Mouse (Mus musculus) c-Kit-positive CD71-positive TER-119-positive erythroid progenitor cells, embryonic 14.5 days (primary cell): Measurements from ENCODE around the gene Pcyt2.
"Not testable (repeated sequence)": the region's sequence is repeated elsewhere in the genome, so short reads cannot be mapped to it uniquely, and the experiment has no call there.

Source experiments
- DNase-seq: peaks from one replicate; pipeline ENCODE4 v3.0.0-alpha.2; 2013; ENCODE audit warnings: low spot score

The Pcyt2 gene

DNA sequence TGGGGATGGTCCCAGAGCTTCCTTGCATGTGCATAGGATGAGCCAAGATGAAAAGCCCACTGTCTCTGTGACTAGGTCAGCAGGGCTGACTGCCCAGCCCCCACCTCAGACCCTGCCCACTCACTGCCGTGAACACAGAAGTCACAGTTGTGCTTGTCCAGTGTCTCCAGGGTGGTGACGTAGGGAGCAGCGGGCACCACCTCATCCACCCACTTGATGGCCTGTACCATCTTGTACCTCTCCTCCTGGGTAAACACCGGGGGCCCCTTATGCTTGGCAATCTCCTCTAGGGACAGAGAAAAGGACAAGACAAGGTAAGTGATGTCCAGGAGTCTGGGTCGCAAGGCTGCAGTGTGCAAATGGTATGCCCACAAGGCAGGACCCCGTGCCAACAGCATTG, 2.6 kb downstream of the Pcyt2 start:
- no peak for DNase-seq

DNA sequence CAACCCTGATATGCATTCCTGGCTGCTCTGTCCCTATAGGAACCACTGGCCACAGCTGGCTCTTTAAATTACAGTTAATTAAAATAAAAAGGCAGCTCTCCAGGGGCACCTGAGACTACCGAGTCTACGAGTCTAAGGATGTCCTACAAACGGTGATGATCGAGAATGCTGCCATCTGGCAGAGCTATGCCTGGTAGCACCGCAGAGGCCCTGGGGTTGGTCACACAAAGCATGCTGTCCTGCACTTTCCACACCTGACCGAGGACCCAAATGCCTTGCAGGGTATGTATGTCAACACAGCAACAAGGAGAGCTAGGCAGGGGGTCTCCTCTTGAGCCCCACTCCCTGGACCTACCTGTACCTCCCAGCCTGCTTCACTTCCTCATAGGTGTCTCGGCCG, 3.8 kb downstream of the Pcyt2 start:
- DNase-seq = no peak

DNA sequence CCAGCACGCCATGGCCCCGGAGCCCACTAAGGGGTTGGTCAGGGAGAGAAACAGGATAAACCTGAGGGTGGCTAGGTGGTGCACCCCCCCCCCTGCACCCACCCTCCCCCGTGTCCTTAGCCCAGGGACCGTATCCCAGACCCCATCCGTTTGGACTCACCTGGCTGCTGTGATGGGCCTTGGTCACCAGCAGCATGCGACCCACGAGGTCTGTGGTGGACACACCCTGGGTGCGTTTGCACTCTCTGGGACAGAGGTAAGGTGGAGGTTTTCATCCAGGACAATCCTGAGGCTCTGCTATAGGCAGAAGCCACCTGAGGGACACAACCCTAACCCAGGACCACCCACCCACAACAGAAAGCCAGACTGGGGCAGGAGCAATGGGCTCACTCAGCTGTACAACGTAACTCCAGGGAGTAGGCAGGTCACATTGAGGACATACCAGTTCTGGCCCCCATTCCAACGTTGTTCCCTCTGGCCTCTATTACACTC, 4.2 kb downstream of the Pcyt2 start:
- DNase-seq = no peak

DNA sequence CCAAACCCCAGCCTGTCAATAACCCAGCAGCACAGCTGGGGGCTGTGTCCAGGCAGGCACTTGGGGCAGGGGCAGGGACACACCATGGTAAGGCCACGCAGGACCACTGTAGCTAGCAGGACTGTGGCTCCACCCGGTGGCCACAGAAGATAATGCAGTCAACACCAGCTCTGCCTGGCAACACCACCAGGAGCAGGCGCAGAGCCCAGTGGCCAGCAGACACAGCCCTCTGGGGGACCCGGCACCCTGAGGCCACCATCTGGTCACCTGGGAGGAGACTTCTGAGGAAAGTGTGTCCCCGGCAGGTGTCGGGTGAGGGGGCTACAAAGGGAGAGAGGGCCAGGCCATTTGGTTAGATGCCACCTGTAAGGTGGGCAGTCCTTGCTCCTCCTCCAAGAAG, 5.0 kb downstream of the Pcyt2 start:
- DNase-seq = no peak

DNA sequence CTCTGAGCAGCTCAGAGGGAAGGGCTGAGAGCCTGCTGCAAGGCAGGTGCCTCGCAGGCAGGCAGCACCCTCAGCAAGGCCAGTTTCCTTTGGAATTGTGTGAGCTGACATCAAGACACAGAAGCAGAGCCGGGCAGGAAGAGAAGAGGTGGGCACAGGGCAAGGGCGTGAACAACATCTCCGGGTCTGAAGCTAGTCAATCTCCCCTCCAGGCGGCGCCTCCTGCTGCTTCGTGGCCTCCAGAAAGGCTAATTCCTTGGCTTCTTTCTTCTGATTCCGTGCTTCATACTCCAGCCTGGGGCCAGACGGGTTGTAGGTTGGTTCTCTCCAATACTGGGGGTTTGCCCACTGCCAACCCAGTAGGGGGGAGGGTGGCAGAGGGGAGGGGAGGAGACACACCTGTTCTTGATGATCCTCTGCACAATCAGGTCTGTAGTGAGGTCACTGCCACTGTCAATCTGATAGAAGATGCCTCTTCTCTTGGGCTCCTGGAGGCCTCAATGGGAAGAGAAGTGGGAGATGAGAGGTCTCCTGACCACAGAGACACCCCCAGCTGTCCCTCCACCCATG, 7.2 kb downstream of the Pcyt2 start:
- no peak for DNase-seq

DNA sequence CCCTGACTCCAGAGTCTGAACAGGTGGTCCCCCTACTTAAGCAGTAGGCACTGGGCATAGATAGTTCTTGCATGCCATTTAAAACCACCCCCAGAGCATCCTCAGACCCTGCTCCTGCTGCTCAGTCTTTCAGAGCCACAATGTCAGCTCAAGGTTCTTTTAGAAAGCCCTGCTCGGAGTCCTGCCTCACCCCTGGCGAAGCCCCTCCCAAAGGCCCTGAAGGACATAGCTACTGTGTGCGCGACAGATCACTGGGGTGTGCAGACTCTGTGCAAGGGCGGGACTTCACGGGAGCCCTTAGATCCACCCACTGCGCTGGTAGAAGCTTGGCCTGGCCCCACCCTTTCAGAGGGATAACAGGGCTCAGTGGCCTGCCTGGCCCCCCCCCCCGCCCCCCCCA, 8.5 kb downstream of the Pcyt2 start:
- DNase-seq = no peak

DNA sequence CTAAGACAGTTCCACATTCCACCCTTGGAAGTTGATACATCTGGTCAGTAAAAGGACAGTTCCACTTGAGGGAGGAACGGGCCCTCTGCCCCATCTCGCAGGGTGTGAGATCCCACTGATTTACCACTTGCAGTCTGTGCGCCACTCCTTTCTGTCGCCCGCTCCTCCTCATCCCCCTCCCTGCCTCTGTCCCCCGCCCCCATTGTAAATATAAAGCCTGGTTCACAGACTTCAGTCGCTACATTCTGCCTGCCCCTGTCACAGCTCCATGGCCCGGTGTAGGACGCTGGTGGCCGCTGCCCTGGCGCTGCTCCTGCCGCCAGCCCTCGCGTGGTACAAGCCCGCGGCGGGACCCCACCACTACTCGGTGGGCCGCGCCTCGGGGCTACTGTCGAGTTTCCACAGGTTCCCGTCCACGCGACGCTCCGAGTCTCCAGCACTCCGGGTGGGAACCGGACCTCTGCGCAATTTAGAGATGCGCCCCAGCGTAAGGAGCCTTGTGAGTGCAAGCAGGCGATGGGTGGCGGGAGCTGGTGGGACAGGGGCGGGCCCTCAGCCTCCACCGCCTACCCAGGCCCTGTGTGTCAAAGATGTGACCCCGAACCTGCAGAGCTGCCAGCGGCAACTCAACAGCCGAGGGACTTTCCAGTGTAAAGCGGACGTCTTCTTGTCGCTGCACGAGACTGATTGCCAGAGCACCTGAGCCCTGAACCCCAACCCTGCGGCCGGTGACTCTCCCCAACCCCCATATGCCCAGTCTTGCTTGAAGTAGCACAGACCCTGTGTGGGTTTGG, 9.3 kb downstream of the Pcyt2 start, which contains the start of gene Npb:
Npb (plus strand) TSS at position 237 of the 794 bp plus-strand sequence.
- DNase-seq = no peak

DNA sequence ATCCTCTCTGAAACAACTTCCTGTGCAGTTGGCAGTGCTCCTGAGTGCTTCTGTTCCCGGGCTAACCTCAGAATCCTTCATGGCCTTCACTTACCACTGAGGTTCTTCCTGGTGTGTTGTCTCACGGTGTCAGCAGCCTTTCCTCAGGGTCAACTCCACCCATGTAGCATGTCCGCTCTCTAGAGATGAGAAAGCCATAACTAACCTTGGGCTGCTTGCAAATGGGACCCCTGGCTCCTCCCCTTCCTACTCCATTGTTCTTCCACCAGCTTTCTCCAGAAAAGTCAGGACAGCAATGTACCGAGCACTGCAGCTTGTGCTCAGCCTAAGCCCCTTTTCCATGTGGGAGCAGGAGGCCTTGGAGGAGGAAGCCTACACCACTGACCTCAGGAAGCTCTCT, 11.0 kb downstream of the Pcyt2 start:
- DNase-seq = no peak

DNA sequence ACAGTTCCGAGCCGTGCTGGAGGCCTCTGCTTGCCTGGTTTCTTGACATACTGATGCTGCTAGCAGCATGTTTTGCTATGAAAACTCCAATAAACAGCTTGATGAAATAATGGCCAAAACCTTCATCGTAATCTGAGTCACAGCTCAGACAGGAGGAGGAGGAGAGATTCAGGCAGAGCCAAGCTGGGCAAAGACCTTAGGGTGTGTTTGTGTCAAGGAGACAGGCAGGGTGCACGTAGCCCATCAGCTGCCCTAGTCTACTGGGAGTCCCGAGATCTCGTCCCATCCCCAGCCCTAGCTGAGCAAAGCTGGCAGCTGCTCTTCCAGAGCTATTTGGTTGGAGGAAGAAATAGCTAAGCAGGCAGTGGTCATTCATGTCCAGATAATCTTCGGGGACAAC, 12.1 kb downstream of the Pcyt2 start:
- no peak for DNase-seq

DNA sequence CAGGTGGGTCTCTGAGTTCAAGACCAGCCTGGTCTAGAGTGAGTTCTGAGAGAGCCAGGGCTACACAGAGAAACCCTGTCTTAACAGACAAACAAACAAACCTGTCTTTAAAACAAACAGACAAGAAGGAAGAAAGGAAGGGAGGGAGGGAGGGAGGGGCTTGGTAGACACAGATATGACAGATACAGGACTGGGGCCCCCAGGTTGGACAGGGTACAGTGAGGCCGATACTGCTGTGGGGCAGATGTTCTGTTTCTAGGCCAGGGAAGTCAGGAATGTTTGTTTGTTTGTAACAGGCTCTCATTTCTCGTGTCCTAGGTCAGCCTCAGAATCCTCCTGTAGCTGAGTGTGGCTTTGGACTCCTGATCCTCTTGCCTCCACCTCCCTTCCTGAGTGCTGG, 14.2 kb downstream of the Pcyt2 start:
- DNase-seq = no peak

DNA sequence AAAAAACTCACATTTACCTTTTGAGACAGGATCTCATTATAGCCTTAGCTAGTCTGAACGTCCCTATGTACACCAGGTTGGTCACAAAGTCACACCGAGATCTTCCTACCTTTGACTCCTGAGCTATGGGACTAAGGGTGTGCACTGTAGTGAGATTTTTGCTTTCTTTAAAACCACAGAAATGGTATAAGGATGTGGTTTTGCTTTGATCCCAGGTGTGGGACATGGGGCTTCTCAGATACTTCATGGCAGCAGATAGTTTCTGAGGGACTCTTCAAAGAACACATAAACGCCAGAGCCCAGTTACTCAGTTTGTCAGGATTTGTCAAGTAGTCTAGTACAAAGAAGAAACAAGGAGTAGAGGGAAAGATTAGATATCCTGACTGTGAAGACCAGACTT, 17.0 kb downstream of the Pcyt2 start:
- no peak for DNase-seq

DNA sequence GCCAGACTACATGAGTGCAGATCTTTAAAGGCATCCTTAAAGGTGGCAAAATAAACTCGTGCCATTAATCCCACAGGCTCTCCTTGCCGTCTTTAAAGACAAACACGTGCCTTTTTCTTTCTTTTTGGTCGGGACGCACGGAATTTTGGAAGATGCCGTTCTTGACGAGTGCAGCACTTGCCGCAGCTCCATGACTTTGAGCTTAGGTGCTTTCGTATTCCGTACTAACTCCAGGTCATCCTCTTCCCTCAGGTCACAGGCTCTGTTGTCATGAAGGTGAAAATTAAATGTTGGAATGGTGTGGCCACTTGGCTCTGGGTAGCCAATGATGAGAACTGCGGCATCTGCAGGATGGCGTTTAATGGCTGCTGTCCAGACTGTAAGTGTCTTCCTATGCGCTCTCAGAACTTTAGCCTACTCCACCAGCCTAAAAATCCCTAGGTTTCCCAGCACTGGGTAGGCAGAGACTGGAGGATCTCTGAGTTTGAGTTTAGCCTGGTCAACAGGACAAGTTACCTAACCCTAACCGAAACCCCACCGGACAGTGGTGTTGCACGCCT, 18.7 kb downstream of the Pcyt2 start:
- DNase-seq = no peak

DNA sequence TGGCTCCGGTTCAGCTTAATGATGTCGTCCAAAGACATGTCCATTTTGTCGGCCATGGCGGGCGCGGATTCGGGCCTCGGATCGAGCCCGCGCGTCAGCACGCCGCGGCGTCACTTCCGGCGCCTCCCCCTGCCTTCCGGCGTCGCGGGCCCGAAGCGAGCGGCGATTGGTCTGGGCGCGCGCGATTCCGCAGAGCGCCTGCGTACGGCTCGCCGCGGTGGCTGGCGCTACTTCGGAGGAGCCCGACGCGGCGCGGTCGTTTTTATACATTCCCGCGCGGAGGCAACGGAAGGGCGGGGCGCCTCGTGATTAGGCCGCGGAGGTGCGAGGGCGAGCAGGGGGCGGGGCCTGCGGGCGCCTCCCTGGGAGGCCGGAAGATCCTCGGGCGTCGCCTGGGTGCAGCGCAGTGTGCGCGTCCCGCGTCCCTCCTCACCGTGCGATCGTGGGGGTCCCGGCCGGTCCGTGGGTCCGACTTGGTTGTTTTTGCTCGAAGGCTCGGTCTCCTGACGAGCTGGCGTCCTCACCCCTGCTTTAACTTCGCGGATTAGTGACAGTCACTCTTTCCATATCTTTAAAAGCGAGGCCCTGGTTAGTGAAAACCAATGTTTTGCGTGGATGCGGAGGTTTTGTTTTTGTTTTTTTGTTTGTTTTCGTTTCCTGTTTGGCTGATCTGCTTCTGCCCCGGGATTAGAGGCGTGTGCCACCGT, 19.3 kb downstream of the Pcyt2 start, which contains the start of the genes Alyref and Anapc11:
Alyref (minus strand) TSS at position 83 of the 707 bp plus-strand sequence.
Anapc11 (plus strand) TSS at position 139 of the 707 bp plus-strand sequence.
- DNase-seq = peak; percentile 93

DNA sequence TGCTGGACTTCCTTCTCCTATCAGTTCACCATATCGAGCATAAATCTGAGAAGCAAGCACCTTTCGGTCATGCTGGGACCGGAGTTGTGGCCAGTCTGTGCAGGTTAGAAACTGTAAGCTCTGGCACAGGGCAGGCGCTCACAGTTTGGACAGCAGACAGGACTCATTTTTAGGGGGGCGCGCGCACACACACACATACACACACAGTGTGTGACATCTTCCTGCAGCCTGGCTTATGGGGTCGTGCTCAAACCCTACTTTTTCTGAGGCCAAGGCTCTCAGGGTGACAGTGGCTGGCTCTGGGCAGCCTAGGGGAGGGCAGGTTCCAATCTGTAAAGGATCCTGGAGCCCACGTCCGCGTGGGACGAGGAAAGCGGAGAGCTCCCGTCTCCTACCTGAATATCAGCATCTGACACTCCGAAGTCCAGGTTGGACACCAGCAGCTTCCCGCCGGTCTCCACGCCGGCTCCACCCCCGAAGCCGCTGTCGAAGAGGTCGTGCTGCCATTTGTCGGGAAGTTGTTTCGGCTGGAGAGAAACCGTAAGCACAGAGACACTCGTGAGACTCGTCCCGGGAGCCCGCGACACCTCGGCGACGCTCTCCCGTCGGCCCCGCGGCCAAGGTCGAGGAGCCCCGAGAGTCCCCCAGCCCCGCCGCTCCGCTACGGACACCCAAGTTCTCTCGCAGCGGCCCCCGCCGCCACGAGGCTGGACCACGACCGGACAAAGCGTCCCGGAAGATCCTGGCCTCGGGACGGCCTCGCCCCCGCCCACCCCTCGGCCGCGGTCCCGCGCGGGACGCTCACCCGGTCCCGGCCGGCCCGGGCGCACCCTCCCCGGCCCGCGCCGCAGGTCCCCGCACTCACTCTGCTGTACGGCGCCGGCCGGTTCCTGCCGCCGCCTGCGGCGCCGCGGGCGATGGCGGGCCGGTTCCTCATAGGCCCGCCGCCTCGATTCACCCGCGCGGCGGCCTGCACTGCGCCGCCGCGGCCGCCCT, 20.2 kb downstream of the Pcyt2 start:
- no peak for DNase-seq

DNA sequence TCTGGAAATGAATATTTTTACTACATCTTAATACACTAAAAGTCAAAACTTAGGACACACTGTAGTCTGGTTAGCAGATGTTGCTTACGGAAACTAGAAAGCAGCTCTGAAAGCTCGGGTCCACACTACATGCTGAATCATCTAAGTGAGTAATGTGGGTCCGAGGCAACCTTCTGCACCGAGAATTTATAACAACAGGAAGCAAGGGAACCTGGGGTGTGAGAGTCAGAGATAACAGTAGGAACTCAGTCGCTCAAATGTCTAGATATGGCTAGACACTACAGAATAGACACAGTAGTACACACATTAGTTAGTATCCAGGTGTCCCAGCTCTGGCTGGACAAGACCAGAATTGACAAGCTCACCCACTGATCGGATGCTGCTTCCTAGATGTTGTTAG, 29.2 kb downstream of the Pcyt2 start:
- DNase-seq = no peak

DNA sequence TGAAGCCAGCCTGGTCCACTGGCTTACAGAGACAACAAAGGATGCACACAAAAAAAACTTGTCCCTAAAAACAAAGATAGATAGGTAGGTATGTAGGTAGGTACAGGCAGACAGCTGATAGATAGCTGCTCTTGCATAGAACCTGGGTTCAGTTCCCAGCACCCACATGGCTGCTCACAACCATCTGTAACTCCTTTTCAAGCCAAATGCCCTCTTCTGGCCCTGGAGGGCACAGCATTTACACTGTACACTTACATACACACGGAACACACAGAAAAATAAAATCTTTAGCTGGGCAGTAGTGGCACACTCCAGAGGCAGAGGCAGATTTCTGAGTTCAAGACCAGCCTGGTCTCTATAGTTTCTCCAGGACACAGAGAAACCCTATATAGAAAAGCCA, 33.8 kb downstream of the Pcyt2 start:
- no peak for DNase-seq

DNA sequence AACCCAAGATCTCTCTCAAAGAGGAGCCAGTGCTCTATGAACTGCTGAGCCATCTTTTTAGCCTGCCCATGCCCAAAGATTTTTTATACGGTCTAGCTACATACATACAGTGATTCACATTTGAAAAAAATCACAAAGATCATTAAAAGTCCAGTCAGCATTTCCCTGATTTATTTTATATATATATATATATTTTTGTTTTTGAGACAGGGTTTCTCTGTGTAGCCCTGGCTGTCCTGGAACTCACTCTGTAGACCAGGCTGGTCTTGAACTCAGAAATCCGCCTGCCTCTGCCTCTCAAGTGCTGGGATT, 34.8 kb downstream of the Pcyt2 start:
- DNase-seq = not testable (repeated sequence)

DNA sequence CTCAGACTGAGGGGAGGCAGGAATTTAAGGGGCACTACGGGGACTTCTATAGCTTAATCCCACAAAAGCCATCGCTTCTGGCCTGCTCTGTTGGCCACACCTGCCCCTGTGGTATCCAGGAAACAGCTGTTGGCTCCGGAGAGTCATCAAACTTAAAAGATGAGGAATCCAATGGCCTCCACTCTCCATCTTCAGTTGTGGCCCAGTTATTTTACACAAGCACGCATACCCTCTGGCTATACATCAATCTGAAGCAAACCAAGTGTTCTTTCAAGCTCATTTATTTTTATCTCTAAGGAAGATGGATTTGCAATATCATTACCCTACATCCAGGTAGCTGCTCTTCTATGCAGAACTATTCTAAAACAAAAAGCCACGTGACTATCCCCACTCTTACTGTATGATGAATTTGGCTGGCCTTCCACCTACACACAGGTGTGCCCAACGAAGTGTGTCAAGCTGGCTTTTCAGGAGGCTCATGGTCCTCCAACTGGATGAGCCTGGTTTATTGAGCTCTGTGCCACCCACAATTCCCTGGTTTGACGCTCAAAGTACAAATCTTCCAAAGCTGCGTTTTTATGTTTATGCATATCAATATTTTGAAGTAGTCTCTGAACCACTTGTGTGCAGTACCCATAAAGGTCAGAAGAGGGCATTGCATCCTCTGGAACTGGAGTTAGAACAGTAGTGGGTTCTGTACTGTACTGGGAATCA, 35.3 kb downstream of the Pcyt2 start:
- peak; percentile 72 for DNase-seq

DNA sequence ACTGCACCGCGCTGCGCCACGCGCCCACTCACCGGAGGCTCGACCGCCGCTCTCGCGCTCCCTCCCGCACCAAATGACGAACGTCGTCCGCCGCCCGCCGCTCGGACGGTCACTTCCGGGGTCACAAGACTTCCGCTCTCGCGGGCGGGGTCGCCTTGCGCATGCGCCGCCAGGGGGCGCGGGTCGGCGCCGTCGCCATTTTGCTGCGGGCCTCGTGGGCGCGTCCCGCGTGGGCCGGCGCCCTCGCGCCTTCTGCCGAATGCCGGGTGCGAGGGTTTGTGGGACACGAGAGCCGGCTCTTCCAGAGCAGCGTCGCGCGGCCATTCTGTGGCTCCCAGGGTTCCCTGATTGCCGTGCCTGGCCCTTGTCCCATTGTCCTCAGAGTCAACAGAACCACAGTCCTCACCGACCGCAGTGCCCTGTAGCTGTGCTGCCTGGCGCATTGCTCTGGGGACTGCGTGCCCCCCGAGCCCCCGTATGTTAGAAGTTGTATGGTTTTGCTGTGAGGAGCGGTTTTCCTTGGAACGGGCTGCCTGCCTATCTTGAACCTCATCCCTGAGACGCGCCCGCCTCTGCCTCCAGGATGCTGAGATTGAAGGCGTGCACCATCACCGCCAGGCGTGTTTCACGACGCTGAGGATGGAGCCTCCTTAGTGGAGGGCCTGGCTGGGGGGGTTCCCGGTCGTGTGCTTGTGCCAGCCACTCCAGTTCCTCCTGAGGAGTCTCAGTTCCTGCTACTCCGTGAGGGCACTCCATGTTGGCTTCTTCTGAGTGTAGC, 36.1 kb downstream of the Pcyt2 start, which contains the start of gene Arhgdia:
Arhgdia (minus strand) TSS at position 135 of the 778 bp plus-strand sequence.
- peak; percentile 70 for DNase-seq

DNA sequence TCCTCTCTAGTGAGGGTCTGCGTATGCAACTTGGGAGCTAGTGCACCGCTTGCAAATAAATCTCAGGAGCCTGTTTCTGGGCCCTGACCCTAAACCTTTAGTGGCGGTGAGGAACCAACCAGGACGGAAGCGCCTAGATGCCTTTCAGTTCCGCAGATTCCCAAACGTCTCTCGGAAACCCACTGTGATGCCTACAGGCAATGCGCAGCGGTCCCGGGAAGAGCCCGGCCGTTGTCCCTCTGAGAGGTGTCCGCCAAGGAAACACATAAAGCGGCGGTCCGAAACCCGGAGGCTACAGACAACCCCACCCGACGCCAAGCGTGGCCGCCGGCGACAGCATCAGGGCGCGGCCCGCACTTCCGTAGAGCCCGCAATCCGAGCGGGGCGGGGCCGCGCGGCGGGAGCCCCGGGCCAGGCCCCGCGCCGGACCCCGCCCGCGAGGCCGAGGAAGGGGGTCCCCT, 36.8 kb downstream of the Pcyt2 start:
- DNase-seq = no peak
